In genomic region chr11:74724235-74724791, GRCm38 (mm10) we compare ENCODE assay signal across 7 mouse cellular contexts. TPM values are rescaled to one million over a fixed set of nuclear protein-coding genes. Genes with fewer than 3 reads are reported as not detected.
DNase-seq lines count a peak whose midpoint lies in the region; ATAC-seq lines count a peak whose summit lies in the region.

Gene Pafah1b1 (minus strand): TSS chr11:74724670.

- peak; percentile 99 for ATAC-seq in intestine, embryonic 15.5 days

- H3K27me3 ChIP-seq in intestine, embryonic 15.5 days (replicated peaks), result no peaks in the 10 kb centered on the region
- no peaks in the 10 kb centered on the region for H3K27me3 ChIP-seq in midbrain, embryonic 10.5 days (ENCODE audit: low read depth, poor library complexity, severe bottlenecking)

- H3K9ac ChIP-seq in intestine, embryonic 15.5 days, result peak within 1 kb of the TSS; percentile 100

- H3K9me3 ChIP-seq in intestine, embryonic 15.5 days, result no peaks in the 10 kb centered on the region
- H3K9me3 ChIP-seq in midbrain, embryonic 10.5 days (replicated peaks), result no peaks in the 10 kb centered on the region

- peaks cover 4% of the 10 kb centered on the region; the same call in 1 of the 2 replicates for H3K4me1 ChIP-seq in intestine, embryonic 15.5 days (replicated peaks)
- H3K4me1 ChIP-seq in midbrain, embryonic 10.5 days, result peaks cover 37% of the 10 kb centered on the region

- WGBS in intestine, embryonic 15.5 days, result under 1% methylated on average over 43 of the region's 56 CpGs
- WGBS in midbrain, embryonic 10.5 days, result under 1% methylated on average over 53 of the region's 56 CpGs

- peak within 1 kb of the TSS; percentile 97 for H3K4me3 ChIP-seq in intestine, embryonic 15.5 days (replicated peaks)
- peak within 1 kb of the TSS; percentile 100 for H3K4me3 ChIP-seq in midbrain, embryonic 10.5 days

- intact Hi-C loops in gastrocnemius, postnatal 36 days (cut with DNase I), result loop anchor here (2.0 to 5.0 kb wide), 2 partner anchors 72 to 114 kb away; no protein-coding TSS in a partner anchor
- intact Hi-C loops in left cerebral cortex, postnatal 25 days (cut with DNase I), result loop anchor here (5.0 kb wide), 3 partner anchors 48 to 108 kb away; partner anchors contain the start of genes Mettl16 and Mnt

- peak within 1 kb of the TSS; percentile 99 for H3K27ac ChIP-seq in intestine, embryonic 15.5 days
- peak within 1 kb of the TSS; percentile 100 for H3K27ac ChIP-seq in midbrain, embryonic 10.5 days (replicated peaks)

- peak; percentile 94 to 95 for DNase-seq in adrenal gland, adult 18-20 months (ENCODE audit: low spot score in 2 of 2)
- DNase-seq in embryo, embryonic 11 days, result peak; percentile 96
- peak; percentile 94 for DNase-seq in gastrocnemius, postnatal 36 days
- DNase-seq in left cerebral cortex, postnatal 25 days (ENCODE audit: low spot score in 2 of 2), result peak; percentile 96 to 97
- peak; percentile 98 for DNase-seq in midbrain, embryonic 10.5 days (ENCODE audit: low spot score)
- peak; percentile 97 for DNase-seq in right cerebral cortex, postnatal 4 days

- H3K36me3 ChIP-seq in intestine, embryonic 15.5 days, result no peaks in the 10 kb centered on the region
- no peaks in the 10 kb centered on the region for H3K36me3 ChIP-seq in midbrain, embryonic 10.5 days

- peak within 1 kb of the TSS; percentile 75 for H3K4me2 ChIP-seq in intestine, embryonic 15.5 days (replicated peaks)

RNA-seq across cellular contexts. Expression of gene Pafah1b1, which starts in this region (rescaled TPM):
- 100 to 1,000 TPM; 185 to 188 TPM for total RNA-seq in adrenal gland, adult 18-20 months (2021)
- total RNA-seq in gastrocnemius, postnatal 36 days (2021), result 100 to 1,000 TPM; 108 to 109 TPM
- polyA plus RNA-seq in intestine, embryonic 15.5 days (2015; fragmentation: Nextera tagmentation; extraction: Ambion mirVana), result 40.0 and 55.8 TPM in 2 replicates
- total RNA-seq in left cerebral cortex, postnatal 25 days (2021), result 100 to 1,000 TPM; 403 to 445 TPM
- 53.0 and 56.1 TPM in 2 replicates for polyA plus RNA-seq in midbrain, embryonic 10.5 days (2016; fragmentation: Nextera tagmentation; extraction: Ambion mirVana)

Comparison
In these comparisons a context has a peak if more than half of its experiments do, and no peak if none do; other contexts are left out.
1. Peak in every context shown above with its lines: DNase-seq, ATAC-seq, H3K4me3 ChIP-seq and H3K27ac ChIP-seq.